Mouse (Mus musculus) hindbrain, embryonic 14.5 days (tissue): Measurements from ENCODE around the gene Pisd. TPM values are rescaled to one million over a fixed set of nuclear protein-coding genes. Genes with fewer than 3 reads are reported as not detected.
"Not testable (repeated sequence)": the region's sequence is repeated elsewhere in the genome, so short reads cannot be mapped to it uniquely, and the experiment has no call there.

Experiments used
- ATAC-seq: fragments of 200-750 bp; cut with Nextera tagmentation; 2 replicates; pipeline ENCODE4 v1.8.0; 2017; ENCODE audit warnings: moderate number of reproducible peaks, mild to moderate bottlenecking, moderate TSS enrichment, moderate library complexity; ENCODE audit not compliant: low FRiP score
- DNase-seq: peaks from one replicate; pipeline ENCODE4 v3.0.0-alpha.2; 2015; ENCODE audit warnings: low spot score
- H3K27ac ChIP-seq: fragments of 300-500 bp; sonication (generic); 2 replicates; pipeline ENCODE4 v1.5.1; 2014; ENCODE audit warnings: mild to moderate bottlenecking, moderate library complexity
- H3K27me3 ChIP-seq: fragments of 300-500 bp; sonication (generic); 2 replicates; pipeline ENCODE4 v1.6.1; 2014; ENCODE audit warnings: mild to moderate bottlenecking, low read length, mixed read lengths; ENCODE audit not compliant: control insufficient read depth, insufficient read depth
- H3K36me3 ChIP-seq: fragments of 300-500 bp; sonication (generic); replicated peaks from 2 replicates; pipeline ENCODE4 v1.6.1; 2014; ENCODE audit not compliant: control insufficient read depth, insufficient read depth
- H3K4me1 ChIP-seq: fragments of 300-500 bp; sonication (generic); replicated peaks from 2 replicates; pipeline ENCODE4 v1.6.1; 2014; ENCODE audit warnings: antibody characterized with exemption, low read length, mixed read lengths; ENCODE audit not compliant: control insufficient read depth, insufficient read depth
- H3K4me2 ChIP-seq: fragments of 300-500 bp; sonication (generic); replicated peaks from 2 replicates; pipeline ENCODE4 v1.6.1; 2014; ENCODE audit warnings: mild to moderate bottlenecking, moderate library complexity
- H3K4me3 ChIP-seq: fragments of 300-500 bp; sonication (generic); replicated peaks from 2 replicates; pipeline ENCODE4 v1.5.1; 2014; ENCODE audit warnings: mild to moderate bottlenecking, low read length
- H3K9ac ChIP-seq: fragments of 300-500 bp; sonication (generic); 2 replicates; pipeline ENCODE4 v1.6.1; 2014
- H3K9me3 ChIP-seq: fragments of 300-500 bp; sonication (generic); 2 replicates; pipeline ENCODE4 v1.6.1; 2016; ENCODE audit warnings: low read length; ENCODE audit not compliant: control insufficient read depth
- WGBS: fragments of 180-500 bp; shearing (Covaris S2); extraction: QIAGEN DNeasy Blood & Tissue Kit; methylation state at CpG from one replicate; pipeline ENCODE4 v1.1.7; 2014; 5-methylcytosine and 5-hydroxymethylcytosine counted together
- polyA plus RNA-seq: library from polyadenylated mRNA; unstranded; fragments of >200 nt; fragmentation: Nextera tagmentation; extraction: Ambion mirVana; gene quantifications from 2 replicates; pipeline ENCODE4 v1.2.1, GENCODE M21; 2014

The Pisd gene
- 93.6 and 94.6 TPM in 2 replicates for polyA plus RNA-seq

DNA sequence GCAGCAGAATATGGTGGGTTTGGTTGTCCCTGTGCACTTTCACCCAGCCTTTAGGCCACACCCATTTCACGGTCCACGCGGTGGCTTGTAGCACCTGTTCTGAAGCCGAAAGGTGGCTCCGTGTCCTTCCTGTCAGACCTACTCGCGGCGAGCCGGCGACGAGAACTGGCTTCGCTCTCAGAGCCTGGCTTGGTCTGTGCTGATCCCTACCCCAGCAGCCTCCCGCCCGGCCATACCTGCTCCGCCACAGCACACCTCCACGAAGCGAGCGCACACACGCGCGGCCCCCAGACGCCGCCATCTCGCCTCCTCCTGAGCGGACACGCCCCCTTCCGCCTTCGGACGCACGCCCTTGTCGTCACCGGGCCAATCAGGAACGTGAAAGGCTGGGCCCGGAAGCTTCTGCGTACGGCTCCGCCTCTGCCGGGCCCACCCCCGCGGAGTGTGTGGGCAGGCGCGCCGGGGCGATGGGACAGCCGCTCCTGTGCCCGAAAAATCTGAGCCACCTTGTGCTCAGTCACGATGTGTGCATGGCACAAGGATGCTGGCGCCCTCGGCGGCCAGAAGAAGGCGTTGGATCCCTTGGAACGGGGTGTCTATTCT lies at the start of gene Pisd:
Pisd (minus strand) TSS at position 334 of the 603 bp plus-strand sequence.
- DNase-seq (peak; percentile 95), ATAC-seq (peak; percentile 99)
- no peaks in the 10 kb centered on the region for H3K27me3 ChIP-seq
- H3K27ac ChIP-seq = peak within 1 kb of the TSS; percentile 68
- no peaks in the 10 kb centered on the region for H3K9me3 ChIP-seq
- peaks cover 10% of the 10 kb centered on the region; the same call in 1 of the 2 replicates for H3K4me1 ChIP-seq
- peaks cover 13% of the 10 kb centered on the region for H3K36me3 ChIP-seq
- under 1% methylated on average over 52 of the region's 52 CpGs for WGBS
- peak within 1 kb of the TSS; percentile 74 for H3K4me3 ChIP-seq
- H3K4me2 ChIP-seq = peak within 1 kb of the TSS; percentile 90
- peak within 1 kb of the TSS; percentile 74 for H3K9ac ChIP-seq

DNA sequence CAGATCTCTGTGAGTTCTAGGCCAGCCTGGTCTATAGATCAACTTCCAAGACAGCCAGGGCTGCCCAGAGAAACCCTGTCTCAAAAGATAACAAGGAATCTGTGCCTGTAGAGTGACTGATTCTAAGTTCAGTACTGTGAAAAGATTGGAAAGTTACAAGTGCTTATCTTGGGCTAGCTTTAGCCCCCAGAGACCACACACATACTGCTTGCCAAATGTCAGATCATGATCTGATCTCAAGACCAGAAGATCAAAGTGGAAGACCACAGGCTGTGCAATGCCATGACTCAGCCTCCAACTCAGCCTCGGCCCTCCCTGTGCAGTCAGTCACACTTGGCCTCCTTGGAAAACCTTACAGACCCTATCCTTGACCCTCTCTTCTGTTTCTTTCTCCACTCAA lies 49.1 kb upstream of the Pisd start:
- no peak for DNase-seq
- 80% methylated on average over 1 of the region's 1 CpGs for WGBS

DNA sequence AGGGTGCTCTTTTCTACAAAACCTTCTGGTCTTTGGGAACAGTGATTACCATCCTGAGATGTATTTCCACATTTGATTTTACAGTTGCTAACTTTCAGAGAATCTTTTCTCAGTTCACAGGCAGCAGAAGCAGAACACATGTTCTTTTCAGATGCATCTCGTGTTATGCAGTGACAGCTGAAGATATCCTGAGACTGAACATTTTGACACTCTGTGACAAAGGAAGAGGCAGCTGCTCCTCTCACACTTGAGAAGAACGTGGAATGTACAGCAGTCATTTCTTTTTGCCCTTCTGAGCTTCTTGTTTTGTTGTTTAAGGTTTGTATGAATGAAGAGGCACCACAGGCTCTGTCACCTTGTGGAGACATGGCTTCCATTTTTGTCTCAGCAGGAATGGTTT lies 44.6 kb upstream of the Pisd start:
- H3K9ac ChIP-seq = no peak overlapping the region
- no peak for DNase-seq
- ATAC-seq = no peak
- peaks cover 95% of the 10 kb centered on the region for H3K36me3 ChIP-seq
- no peaks in the 10 kb centered on the region for H3K4me1 ChIP-seq
- H3K9me3 ChIP-seq = no peaks in the 10 kb centered on the region
- no peak overlapping the region for H3K27ac ChIP-seq
- no peaks in the 10 kb centered on the region for H3K27me3 ChIP-seq
- 93% methylated on average over 2 of the region's 2 CpGs for WGBS
- no peak overlapping the region for H3K4me2 ChIP-seq
- no peak overlapping the region for H3K4me3 ChIP-seq

More for the DNA sequence above, 49.1 kb upstream of the Pisd start:
- no peak overlapping the region for H3K27ac ChIP-seq
- no peak overlapping the region for H3K9ac ChIP-seq
- peaks cover 96% of the 10 kb centered on the region for H3K36me3 ChIP-seq
- no peak overlapping the region for H3K4me3 ChIP-seq
- H3K4me2 ChIP-seq = no peak overlapping the region
- H3K4me1 ChIP-seq = no peaks in the 10 kb centered on the region
- H3K27me3 ChIP-seq = no peaks in the 10 kb centered on the region
- no peaks in the 10 kb centered on the region for H3K9me3 ChIP-seq
- ATAC-seq = no peak

DNA sequence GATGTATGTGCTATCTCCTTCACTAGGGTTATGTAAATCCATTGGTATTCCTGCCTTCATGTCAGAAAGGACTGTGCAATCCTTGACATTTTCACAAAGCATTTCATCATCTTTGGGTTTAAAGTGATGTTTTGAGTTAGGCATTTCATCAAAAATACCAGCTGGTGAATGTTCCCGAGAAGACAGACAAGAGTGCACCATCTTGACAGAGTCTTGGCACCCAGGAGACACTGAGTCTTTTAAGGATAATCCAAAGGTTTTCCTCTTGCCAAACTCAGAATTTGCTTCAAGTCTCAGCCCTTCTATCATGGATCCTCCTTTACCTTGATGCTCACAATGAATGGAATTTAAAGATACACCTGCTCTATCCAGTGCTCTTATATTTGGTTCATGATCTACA lies 43.3 kb upstream of the Pisd start:
- H3K27me3 ChIP-seq, H3K9ac ChIP-seq, H3K4me2 ChIP-seq, H3K27ac ChIP-seq, H3K9me3 ChIP-seq, ATAC-seq, H3K4me1 ChIP-seq, DNase-seq, H3K4me3 ChIP-seq: not testable (repeated sequence)
- peaks cover 82% of the 10 kb centered on the region for H3K36me3 ChIP-seq
- 92% methylated on average over 1 of the region's 1 CpGs for WGBS

DNA sequence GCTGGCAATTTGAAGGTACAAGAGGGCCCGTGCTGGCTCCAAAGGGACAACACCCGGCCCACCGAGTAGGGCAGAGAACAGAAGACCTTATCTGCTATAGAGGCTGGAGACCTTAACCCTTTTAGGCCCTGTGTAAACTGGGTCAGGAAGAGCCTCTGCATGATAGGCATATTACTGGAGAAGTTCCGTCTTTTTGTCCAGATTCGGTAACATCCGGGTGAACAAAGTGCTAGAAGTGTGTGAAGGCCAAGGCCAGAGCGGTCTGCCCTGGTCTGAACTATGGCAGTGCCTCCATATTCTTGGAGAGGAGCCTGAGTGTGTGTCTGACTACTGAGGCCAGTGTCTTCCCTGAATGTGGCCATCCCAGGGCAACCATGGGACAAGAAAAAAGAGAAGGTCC lies 41.6 kb upstream of the Pisd start, which contains the start of gene Gm20671:
Gm20671 (minus strand) TSS at position 101 of the 400 bp plus-strand sequence.
- Histone ChIP-seq H3K27ac (no peak within 1 kb of the TSS), H3K9me3 (no peaks in the 10 kb centered on the region), H3K4me2 (no peak within 1 kb of the TSS), H3K9ac (no peak within 1 kb of the TSS), H3K4me1 (no peaks in the 10 kb centered on the region), H3K36me3 (peaks cover 74% of the 10 kb centered on the region), H3K27me3 (no peaks in the 10 kb centered on the region), H3K4me3 (no peak within 1 kb of the TSS)
- DNase-seq (no peak), ATAC-seq (no peak)
- 94% methylated on average over 7 of the region's 7 CpGs for WGBS

DNA sequence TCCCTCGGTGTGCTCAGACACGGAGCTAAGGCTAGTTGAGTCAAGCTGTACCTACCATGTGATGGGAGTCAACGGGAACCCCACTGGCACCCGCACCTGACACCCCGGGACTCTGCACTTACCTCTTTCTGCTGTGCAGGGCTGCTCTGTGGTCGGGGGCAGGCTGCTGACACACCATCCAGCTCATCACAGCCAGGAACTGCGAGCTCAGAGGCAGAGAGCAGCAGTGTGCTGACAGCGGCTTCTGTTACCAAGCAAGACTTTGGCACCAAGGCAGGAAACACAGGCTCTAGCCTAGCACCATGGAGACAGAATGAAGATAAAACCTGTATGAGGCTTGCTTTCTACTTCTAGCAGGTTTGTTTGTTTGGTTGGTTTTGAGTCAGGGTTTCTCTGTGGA lies 35.0 kb upstream of the Pisd start:
- 90% methylated on average over 8 of the region's 8 CpGs for WGBS
- Histone ChIP-seq H3K9ac (no peak overlapping the region), H3K36me3 (peaks cover 73% of the 10 kb centered on the region), H3K4me1 (no peaks in the 10 kb centered on the region), H3K27ac (no peak overlapping the region), H3K4me3 (no peak overlapping the region), H3K9me3 (no peaks in the 10 kb centered on the region), H3K27me3 (no peaks in the 10 kb centered on the region), H3K4me2 (no peak overlapping the region)
- DNase-seq (no peak), ATAC-seq (no peak)

DNA sequence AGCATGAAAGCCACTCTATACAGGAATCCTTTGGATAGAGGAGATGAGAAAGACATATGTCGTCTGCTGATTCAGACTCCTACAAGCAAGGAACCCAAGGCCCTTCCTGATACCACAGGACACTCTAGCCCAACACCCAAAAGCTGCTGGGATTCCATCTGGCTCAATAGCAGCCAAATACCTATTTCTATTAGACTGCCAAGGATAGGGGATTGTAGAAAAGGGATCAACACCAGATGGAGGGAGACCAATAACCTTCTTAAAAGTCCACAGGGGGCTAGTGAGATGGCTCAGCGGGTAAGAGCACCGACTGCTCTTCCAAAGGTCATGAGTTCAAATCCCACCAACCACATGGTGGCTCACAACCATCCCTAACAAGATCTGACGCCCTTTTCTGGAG lies 29.9 kb upstream of the Pisd start:
- no peak overlapping the region for H3K27ac ChIP-seq
- H3K9me3 ChIP-seq = no peaks in the 10 kb centered on the region
- no peaks in the 10 kb centered on the region for H3K27me3 ChIP-seq
- H3K4me1 ChIP-seq = no peaks in the 10 kb centered on the region
- DNase-seq (no peak), ATAC-seq (no peak)
- H3K4me2 ChIP-seq = no peak overlapping the region
- peaks cover 69% of the 10 kb centered on the region for H3K36me3 ChIP-seq
- WGBS = 96% methylated on average over 4 of the region's 4 CpGs
- H3K4me3 ChIP-seq = no peak overlapping the region
- H3K9ac ChIP-seq = no peak overlapping the region

DNA sequence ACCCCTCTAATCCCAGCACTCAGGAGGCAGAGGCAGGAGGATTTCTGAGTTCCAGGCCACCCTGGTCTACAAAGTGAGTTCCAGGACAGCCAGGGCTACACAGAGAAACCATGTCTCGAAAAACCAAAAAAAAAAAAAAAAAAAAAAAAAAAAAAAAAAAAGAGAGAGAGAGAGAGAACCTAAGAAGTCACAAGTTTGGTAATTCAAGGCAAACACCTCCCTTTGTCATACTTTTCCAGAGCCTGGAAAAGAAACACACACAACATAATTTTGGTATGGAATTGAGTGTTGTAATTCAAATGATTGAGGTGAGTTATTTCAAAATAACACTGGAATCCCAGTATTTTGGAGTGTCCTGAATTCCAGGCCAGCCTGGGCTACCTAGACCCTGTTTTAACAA lies 1.0 kb upstream of the Pisd start:
- H3K27me3 ChIP-seq, H3K9me3 ChIP-seq, H3K4me3 ChIP-seq, H3K9ac ChIP-seq, ATAC-seq, DNase-seq, H3K4me2 ChIP-seq, H3K27ac ChIP-seq, H3K4me1 ChIP-seq: not testable (repeated sequence)
- H3K36me3 ChIP-seq = peaks cover 16% of the 10 kb centered on the region
- WGBS = 60% methylated on average over 1 of the region's 1 CpGs

DNA sequence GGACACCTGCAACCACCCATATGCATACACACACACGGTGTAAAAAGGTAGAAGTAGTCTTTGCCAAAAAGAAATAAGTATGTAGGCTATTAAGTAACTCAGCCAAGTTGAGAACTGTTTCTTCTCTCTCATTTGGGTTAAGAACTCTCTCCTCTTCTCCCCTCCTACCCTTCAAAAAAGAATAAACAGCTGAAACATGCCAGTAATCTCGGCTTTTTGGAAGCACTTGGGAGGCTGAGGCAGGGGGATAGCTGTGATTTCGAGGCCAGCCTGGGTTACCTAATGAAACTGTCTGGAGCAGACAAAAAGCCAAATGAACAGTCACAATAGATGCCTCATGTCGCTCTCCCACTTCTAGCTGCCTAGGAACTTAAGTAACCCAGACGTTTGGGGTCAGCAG lies 720 bp downstream of the Pisd start:
- Histone ChIP-seq H3K4me3 (peak overlapping the region; percentile 74), H3K27ac (peak overlapping the region; percentile 47), H3K9ac (peak overlapping the region; percentile 74), H3K36me3 (peaks cover 13% of the 10 kb centered on the region), H3K27me3 (no peaks in the 10 kb centered on the region), H3K9me3 (no peaks in the 10 kb centered on the region), H3K4me2 (peak overlapping the region; percentile 90), H3K4me1 (peaks cover 10% of the 10 kb centered on the region; the same call in 1 of the 2 replicates)
- ATAC-seq (no peak), DNase-seq (no peak)
- 25% methylated on average over 5 of the region's 5 CpGs for WGBS

DNA sequence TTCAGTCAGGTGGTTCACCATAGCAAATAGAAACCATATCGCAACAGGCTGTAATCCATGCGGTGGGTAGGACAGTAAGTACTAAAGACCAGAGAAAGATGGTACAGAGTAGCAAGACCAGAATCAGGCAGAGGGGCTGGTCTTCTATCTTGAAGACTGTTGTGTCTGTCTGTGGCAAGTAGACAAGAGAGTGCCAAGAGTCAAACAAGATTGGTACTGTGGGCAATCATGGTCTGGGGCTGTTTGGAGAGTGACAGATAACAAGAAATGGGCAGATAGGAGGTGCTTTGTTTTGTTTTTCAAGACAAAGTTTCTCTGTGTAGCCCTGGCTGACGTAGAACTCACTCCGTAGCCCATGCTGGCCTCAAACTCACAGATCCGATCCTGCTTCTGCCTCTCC lies 3.9 kb downstream of the Pisd start:
- Histone ChIP-seq H3K4me2 (no peak overlapping the region), H3K4me3 (no peak overlapping the region), H3K9me3 (no peaks in the 10 kb centered on the region), H3K9ac (no peak overlapping the region), H3K27me3 (no peaks in the 10 kb centered on the region), H3K4me1 (peaks cover 10% of the 10 kb centered on the region; the same call in 1 of the 2 replicates), H3K36me3 (peaks cover 5% of the 10 kb centered on the region), H3K27ac (no peak overlapping the region)
- DNase-seq = no peak
- 92% methylated on average over 5 of the region's 5 CpGs for WGBS
- ATAC-seq = no peak
